Mouse (Mus musculus) MEL (cell line): ENCODE data around the gene Hnrnpa1.

Source experiments
- CTCF ChIP-seq, 3 experiments: IDR thresholded peaks in 2 of 3; conservative IDR thresholded peaks in 1 of 3; 2 replicates each; pipeline ENCODE4 v1.5.1; 2011 to 2012; ENCODE audit warnings: low read length in 3 of 3, low read depth in 2 of 3, mild to moderate bottlenecking in 2 of 3, improper control_type of control experiment in 1 of 3, inconsistent platforms in 1 of 3, mixed read lengths in 1 of 3, moderate library complexity in 1 of 3; ENCODE audit not compliant: control insufficient read depth in 1 of 3, insufficient read depth in 1 of 3, poor library complexity in 1 of 3, severe bottlenecking in 1 of 3
- GABPA ChIP-seq: IDR thresholded peaks from 2 replicates; pipeline ENCODE4 v1.6.1; 2012; ENCODE audit warnings: low read depth, mild to moderate bottlenecking, inconsistent platforms, low read length, improper control_type of control experiment, moderate library complexity
- MAX ChIP-seq: IDR thresholded peaks from 2 replicates; pipeline ENCODE4 v1.6.1; 2011; ENCODE audit warnings: low read length, improper control_type of control experiment
- POLR2A ChIP-seq, 2 experiments: IDR thresholded peaks; 2 replicates each; pipeline ENCODE4 v1.6.1; 2011 to 2012; ENCODE audit warnings: low read length in 2 of 2, mild to moderate bottlenecking in 2 of 2, control low read depth in 1 of 2, improper control_type of control experiment in 1 of 2, low read depth in 1 of 2, moderate library complexity in 1 of 2; ENCODE audit not compliant: control insufficient read depth in 1 of 2, insufficient read depth in 1 of 2, poor library complexity in 1 of 2
- TBP ChIP-seq: IDR thresholded peaks from 2 replicates; pipeline ENCODE4 v1.8.0; 2011; ENCODE audit warnings: low read depth, low read length, improper control_type of control experiment

- TF ChIP-seq CTCF (IDR thresholded peaks at IDR 0.05 in 2 of 3, conservative IDR thresholded peaks at IDR 0.05 in 1 of 3; ENCODE audit: control insufficient read depth in 1 of 3, insufficient read depth in 1 of 3, low read depth in 2 of 3, low read length in 3 of 3, poor library complexity in 1 of 3, severe bottlenecking in 1 of 3) (no peak), TBP (peak; percentile 49; the same call in 1 of the 2 replicates), POLR2A (IDR thresholded peaks at IDR 0.05; ENCODE audit: control insufficient read depth in 1 of 2, insufficient read depth in 1 of 2, low read depth in 1 of 2, low read length in 2 of 2, poor library complexity in 1 of 2) (peak; percentile 8 to 59; a peak in 3 of 4 replicates), MAX (0 out of 2 replicates have a peak, but pooled peaks have one; percentile 26), GABPA (no peak)
Observed at GRCm38 (mm10) chr15:103257790-103258728, 17.8 kb downstream of the Hnrnpa1 start, which contains the start of gene Nfe2.
